In the genomic region with DNA sequence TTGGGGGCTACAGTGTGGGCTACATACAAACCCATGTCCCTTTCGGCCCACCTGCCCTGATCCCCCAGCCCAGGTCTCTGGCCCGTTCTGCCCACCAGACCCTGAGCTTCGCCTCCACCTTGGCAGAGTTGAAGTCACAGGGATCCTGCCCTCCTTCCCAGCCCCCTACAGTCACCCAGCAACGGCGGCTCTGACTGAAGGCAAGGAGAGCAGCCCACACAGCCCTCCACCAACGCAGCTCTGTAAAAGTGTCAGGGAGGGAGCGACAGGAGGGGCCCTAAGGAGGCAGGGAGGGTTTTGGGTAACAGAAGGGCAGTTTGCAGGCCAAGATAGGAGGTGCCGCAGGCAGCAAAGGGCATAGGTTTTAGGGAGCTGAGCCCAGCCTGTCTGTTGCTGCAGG, we compare ENCODE assay signal across 7 mouse cellular contexts. TPM values are rescaled to one million over a fixed set of nuclear protein-coding genes. Genes with fewer than 3 reads are reported as not detected.
DNase-seq lines count a peak whose midpoint lies in the region; ATAC-seq lines count a peak whose summit lies in the region.

No protein-coding gene starts in this region.

- peak overlapping the region; percentile 78 for H3K4me3 ChIP-seq in embryonic facial prominence, embryonic 10.5 days
- H3K4me3 ChIP-seq in hindbrain, embryonic 12.5 days = no peak overlapping the region
- H3K4me3 ChIP-seq in midbrain, embryonic 15.5 days = peak overlapping the region; percentile 59; the same call in 1 of the 2 replicates

- peak overlapping the region; percentile 60 for H3K4me2 ChIP-seq in hindbrain, embryonic 12.5 days (replicated peaks)
- peak overlapping the region; percentile 53 for H3K4me2 ChIP-seq in midbrain, embryonic 15.5 days

- WGBS in embryonic facial prominence, embryonic 10.5 days = 63% methylated on average over 8 of the region's 8 CpGs
- WGBS in hindbrain, embryonic 12.5 days = 61% methylated on average over 8 of the region's 8 CpGs
- 64% methylated on average over 8 of the region's 8 CpGs for WGBS in midbrain, embryonic 15.5 days

- H3K9me3 ChIP-seq in embryonic facial prominence, embryonic 10.5 days = no peaks in the 10 kb centered on the region
- H3K9me3 ChIP-seq in hindbrain, embryonic 12.5 days (replicated peaks) = no peaks in the 10 kb centered on the region
- H3K9me3 ChIP-seq in midbrain, embryonic 15.5 days = no peaks in the 10 kb centered on the region

- H3K27me3 ChIP-seq in embryonic facial prominence, embryonic 10.5 days (replicated peaks; ENCODE audit: low read depth, poor library complexity, severe bottlenecking) = peaks cover 59% of the 10 kb centered on the region
- peaks cover 21% of the 10 kb centered on the region for H3K27me3 ChIP-seq in hindbrain, embryonic 12.5 days
- peaks cover 4% of the 10 kb centered on the region; the same call in 1 of the 2 replicates for H3K27me3 ChIP-seq in midbrain, embryonic 15.5 days (replicated peaks)

- no peak for ATAC-seq in hindbrain, embryonic 12.5 days (ENCODE audit: low FRiP score)
- no peak for ATAC-seq in midbrain, embryonic 15.5 days (replicated peaks)

- H3K36me3 ChIP-seq in embryonic facial prominence, embryonic 10.5 days (replicated peaks) = peaks cover 39% of the 10 kb centered on the region
- H3K36me3 ChIP-seq in hindbrain, embryonic 12.5 days = peaks cover 31% of the 10 kb centered on the region
- peaks cover 18% of the 10 kb centered on the region; the same call in 1 of the 2 replicates for H3K36me3 ChIP-seq in midbrain, embryonic 15.5 days (replicated peaks)

- peak; percentile 55 for DNase-seq in layer of hippocampus, adult 11-12 months (ENCODE audit: low spot score)
- DNase-seq in layer of hippocampus, adult 8-10 months (ENCODE audit: low spot score in 2 of 2) = no peak
- DNase-seq in embryonic facial prominence, embryonic 10.5 days (ENCODE audit: low spot score) = no peak
- no peak for DNase-seq in gastrocnemius, postnatal 10 days
- no peak for DNase-seq in layer of hippocampus, postnatal 14 days (ENCODE audit: low spot score in 2 of 2)

- H3K4me1 ChIP-seq in embryonic facial prominence, embryonic 10.5 days = peaks cover 68% of the 10 kb centered on the region
- H3K4me1 ChIP-seq in hindbrain, embryonic 12.5 days = peaks cover 41% of the 10 kb centered on the region
- H3K4me1 ChIP-seq in midbrain, embryonic 15.5 days = peaks cover 31% of the 10 kb centered on the region

- H3K9ac ChIP-seq in hindbrain, embryonic 12.5 days = peak overlapping the region; percentile 85
- H3K9ac ChIP-seq in midbrain, embryonic 15.5 days = peak overlapping the region; percentile 21; the same call in 1 of the 2 replicates

- H3K27ac ChIP-seq in embryonic facial prominence, embryonic 10.5 days (replicated peaks) = peak overlapping the region; percentile 63
- H3K27ac ChIP-seq in hindbrain, embryonic 12.5 days = no peak overlapping the region
- H3K27ac ChIP-seq in midbrain, embryonic 15.5 days = no peak overlapping the region

RNA-seq across cellular contexts. Expression of gene Mast3, which starts 14.0 kb away (rescaled TPM):
- total RNA-seq in layer of hippocampus, adult 8-10 months (2022) = 100 to 1,000 TPM; 340 to 427 (median 396) TPM
- polyA plus RNA-seq in embryonic facial prominence, embryonic 10.5 days (2016; fragmentation: Nextera tagmentation; extraction: Ambion mirVana) = 12.4 and 13.9 TPM in 2 replicates
- polyA plus RNA-seq in hindbrain, embryonic 12.5 days (2016; fragmentation: Nextera tagmentation; extraction: Ambion mirVana) = 16.0 and 17.7 TPM in 2 replicates
- 26.4 and 26.9 TPM in 2 replicates for polyA plus RNA-seq in midbrain, embryonic 15.5 days (2015; fragmentation: Nextera tagmentation; extraction: Ambion mirVana)
- total RNA-seq in gastrocnemius, postnatal 10 days (2021) = 1 to 10 TPM; 7.2 to 8.9 TPM
- 100 to 1,000 TPM; 295 to 297 TPM for total RNA-seq in layer of hippocampus, postnatal 14 days (2021)

RNA-seq across cellular contexts. Expression of gene Pik3r2, which starts 14.3 kb away (rescaled TPM):
- 100 to 1,000 TPM; 145 to 157 (median 153) TPM for total RNA-seq in layer of hippocampus, adult 8-10 months (2022)
- 79.2 and 79.8 TPM in 2 replicates for polyA plus RNA-seq in embryonic facial prominence, embryonic 10.5 days (2016; fragmentation: Nextera tagmentation; extraction: Ambion mirVana)
- 84.5 and 85.5 TPM in 2 replicates for polyA plus RNA-seq in hindbrain, embryonic 12.5 days (2016; fragmentation: Nextera tagmentation; extraction: Ambion mirVana)
- polyA plus RNA-seq in midbrain, embryonic 15.5 days (2015; fragmentation: Nextera tagmentation; extraction: Ambion mirVana) = 113 TPM in 2 replicates
- 10 to 100 TPM; 39.4 to 47.2 TPM for total RNA-seq in gastrocnemius, postnatal 10 days (2021)
- 100 to 1,000 TPM; 164 to 178 TPM for total RNA-seq in layer of hippocampus, postnatal 14 days (2021)

RNA-seq across cellular contexts. Expression of gene Il12rb1, which starts 17.4 kb away (rescaled TPM):
- 1 to 10 TPM in 1 of 4 experiments, under 1 TPM in 3; 0.83 to 1.1 (median 0.85) TPM for total RNA-seq in layer of hippocampus, adult 8-10 months (2022)
- polyA plus RNA-seq in embryonic facial prominence, embryonic 10.5 days (2016; fragmentation: Nextera tagmentation; extraction: Ambion mirVana) = not detected in 2 replicates
- polyA plus RNA-seq in hindbrain, embryonic 12.5 days (2016; fragmentation: Nextera tagmentation; extraction: Ambion mirVana) = not detected in 2 replicates
- polyA plus RNA-seq in midbrain, embryonic 15.5 days (2015; fragmentation: Nextera tagmentation; extraction: Ambion mirVana) = 0.10 and 0.36 TPM in 2 replicates
- under 1 TPM; 0.16 to 0.23 TPM for total RNA-seq in gastrocnemius, postnatal 10 days (2021)
- total RNA-seq in layer of hippocampus, postnatal 14 days (2021) = 1 to 10 TPM; 1.5 TPM

RNA-seq across cellular contexts. Expression of gene Mpv17l2, which starts 30.1 kb away (rescaled TPM):
- total RNA-seq in layer of hippocampus, adult 8-10 months (2022) = 10 to 100 TPM; 30.3 to 38.5 (median 31.7) TPM
- 28.2 and 34.5 TPM in 2 replicates for polyA plus RNA-seq in embryonic facial prominence, embryonic 10.5 days (2016; fragmentation: Nextera tagmentation; extraction: Ambion mirVana)
- 38.2 and 38.3 TPM in 2 replicates for polyA plus RNA-seq in hindbrain, embryonic 12.5 days (2016; fragmentation: Nextera tagmentation; extraction: Ambion mirVana)
- 36.6 and 38.4 TPM in 2 replicates for polyA plus RNA-seq in midbrain, embryonic 15.5 days (2015; fragmentation: Nextera tagmentation; extraction: Ambion mirVana)
- 10 to 100 TPM; 30.1 to 31.4 TPM for total RNA-seq in gastrocnemius, postnatal 10 days (2021)
- total RNA-seq in layer of hippocampus, postnatal 14 days (2021) = 10 to 100 TPM; 47.6 to 52.2 TPM

RNA-seq across cellular contexts. Expression of gene Rab3a, which starts 36.4 kb away (rescaled TPM):
- 100 to 1,000 TPM; 732 to 771 (median 756) TPM for total RNA-seq in layer of hippocampus, adult 8-10 months (2022)
- 13.6 and 16.2 TPM in 2 replicates for polyA plus RNA-seq in embryonic facial prominence, embryonic 10.5 days (2016; fragmentation: Nextera tagmentation; extraction: Ambion mirVana)
- polyA plus RNA-seq in hindbrain, embryonic 12.5 days (2016; fragmentation: Nextera tagmentation; extraction: Ambion mirVana) = 126 and 134 TPM in 2 replicates
- polyA plus RNA-seq in midbrain, embryonic 15.5 days (2015; fragmentation: Nextera tagmentation; extraction: Ambion mirVana) = 473 and 487 TPM in 2 replicates
- total RNA-seq in gastrocnemius, postnatal 10 days (2021) = 10 to 100 TPM; 44.6 to 50.4 TPM
- total RNA-seq in layer of hippocampus, postnatal 14 days (2021) = 100 to 1,000 TPM; 793 to 809 TPM

Comparison
In these comparisons a context has a peak if more than half of its experiments do, and no peak if none do; other contexts are left out.
1. RNA of gene Mast3, which starts 14.0 kb away (total RNA-seq): 340 to 427 TPM in layer of hippocampus, adult 8-10 months and 295 to 297 TPM in layer of hippocampus, postnatal 14 days; 7.2 to 8.9 TPM in gastrocnemius, postnatal 10 days; every median in the first group is over 10 times any median in the second.